ENCODE assay signal across 10 mouse cellular contexts in genomic region chr3:96246018-96246417, GRCm38 (mm10). TPM values are rescaled to one million over a fixed set of nuclear protein-coding genes. Genes with fewer than 3 reads are reported as not detected.
A peak's percentile ranks its signal among the peaks of the same experiment; 100 is the strongest.
DNase-seq lines count a peak whose midpoint lies in the region; ATAC-seq and TF ChIP-seq lines count a peak whose summit lies in the region.
"Not testable (repeated sequence)": the region's sequence is repeated elsewhere in the genome, so short reads cannot be mapped to it uniquely, and the experiment has no call there.
"Had no signal": no experiment of that assay in that cellular context is flagged by ENCODE, and none has a peak within 500 bp of the region (broad histone marks: within the 10 kb centered on the region; RNA-seq: fewer than 3 reads in every experiment).

No protein-coding gene starts in this region.

- peak overlapping the region in 1 of 2 experiments; percentile 41; a peak in 2 of 4 replicates for H3K4me3 ChIP-seq in MEL (ENCODE audit: control insufficient read depth in 1 of 2, insufficient read depth in 1 of 2, low read depth in 2 of 2, low read length in 2 of 2)
- peak overlapping the region; percentile 36 for H3K4me3 ChIP-seq in embryonic facial prominence, embryonic 15.5 days (replicated peaks)
- H3K4me3 ChIP-seq in hindbrain, embryonic 13.5 days, result peak overlapping the region; percentile 37
- 0 out of 2 replicates have a peak overlapping the region, but pooled peaks have one; percentile 14 for H3K4me3 ChIP-seq in kidney, postnatal 0 days (replicated peaks; ENCODE audit: low read depth, low read length)
- H3K4me3 ChIP-seq in liver, embryonic 15.5 days (replicated peaks), result peak overlapping the region; percentile 44
- 0 out of 2 replicates have a peak overlapping the region, but pooled peaks have one; percentile 22 for H3K4me3 ChIP-seq in midbrain, embryonic 11.5 days (ENCODE audit: low read depth, low read length)
- H3K4me3 ChIP-seq in small intestine, adult 2 months (ENCODE audit: low read depth, low read length), result peak overlapping the region; percentile 62

- peaks cover 13 to 35% of the 10 kb centered on the region in 2 experiments for H3K4me1 ChIP-seq in MEL (ENCODE audit: control insufficient read depth in 1 of 2, insufficient read depth in 2 of 2, low read length in 2 of 2)
- H3K4me1 ChIP-seq in embryonic facial prominence, embryonic 15.5 days, result peaks cover 27% of the 10 kb centered on the region
- peaks cover 28% of the 10 kb centered on the region for H3K4me1 ChIP-seq in hindbrain, embryonic 13.5 days (replicated peaks)
- peaks cover 11% of the 10 kb centered on the region for H3K4me1 ChIP-seq in kidney, postnatal 0 days (replicated peaks; ENCODE audit: insufficient read depth, low read length)
- peaks cover 64% of the 10 kb centered on the region for H3K4me1 ChIP-seq in liver, embryonic 15.5 days (replicated peaks)
- peaks cover 16% of the 10 kb centered on the region for H3K4me1 ChIP-seq in midbrain, embryonic 11.5 days (ENCODE audit: control insufficient read depth, insufficient read depth, low read length)
- H3K4me1 ChIP-seq in small intestine, adult 2 months (ENCODE audit: control insufficient read depth, insufficient read depth, insufficient read length, low read length), result not testable (repeated sequence)

- H3K9me3 ChIP-seq in MEL (replicated peaks; ENCODE audit: insufficient read depth, low read length); embryonic facial prominence, embryonic 15.5 days (replicated peaks); hindbrain, embryonic 13.5 days; kidney, postnatal 0 days (replicated peaks; ENCODE audit: low read length); liver, embryonic 15.5 days (replicated peaks); midbrain, embryonic 11.5 days (ENCODE audit: control insufficient read depth, low read length): not testable (repeated sequence)

- not testable (repeated sequence) for H3K79me2 ChIP-seq in MEL (ENCODE audit: control insufficient read depth, insufficient read depth, low read length, poor library complexity)

- peak overlapping the region; percentile 80 for H3K27ac ChIP-seq in MEL (ENCODE audit: control insufficient read depth, low read depth, low read length)
- peak overlapping the region; percentile 83; the same call in 1 of the 2 replicates for H3K27ac ChIP-seq in embryonic facial prominence, embryonic 15.5 days (replicated peaks)
- H3K27ac ChIP-seq in hindbrain, embryonic 13.5 days, result peak overlapping the region; percentile 76; the same call in 1 of the 2 replicates
- peak overlapping the region; percentile 83; the same call in 1 of the 2 replicates for H3K27ac ChIP-seq in kidney, postnatal 0 days
- H3K27ac ChIP-seq in liver, embryonic 15.5 days (replicated peaks), result peak overlapping the region; percentile 90
- not testable (repeated sequence) for H3K27ac ChIP-seq in midbrain, embryonic 11.5 days (ENCODE audit: low read depth, low read length)
- H3K27ac ChIP-seq in small intestine, adult 2 months (ENCODE audit: insufficient read depth, low read depth, low read length), result peak overlapping the region; percentile 89

- TF ChIP-seq CTCF in MEL (IDR thresholded peaks at IDR 0.05 in 2 of 3, conservative IDR thresholded peaks at IDR 0.05 in 1 of 3; ENCODE audit: control insufficient read depth in 1 of 3, insufficient read depth in 1 of 3, low read depth in 2 of 3, low read length in 3 of 3, poor library complexity in 1 of 3, severe bottlenecking in 1 of 3); kidney, postnatal 0 days (IDR thresholded peaks at IDR 0.05; ENCODE audit: low read depth); small intestine, adult 2 months (IDR thresholded peaks at IDR 0.05; ENCODE audit: extremely low read depth, insufficient read length, insufficient replicate concordance, low read depth, low read length): not testable (repeated sequence)

- not testable (repeated sequence) for TF ChIP-seq RAD21 in MEL (IDR thresholded peaks at IDR 0.05; ENCODE audit: low read depth, low read length)

- TF ChIP-seq EP300 in MEL (IDR thresholded peaks at IDR 0.05; ENCODE audit: low read depth in 1 of 2, low read length in 2 of 2), result not testable (repeated sequence)

- under 1% methylated on average over 11 of the region's 21 CpGs for WGBS in embryonic facial prominence, embryonic 15.5 days
- WGBS in hindbrain, embryonic 13.5 days, result under 1% methylated on average over 10 of the region's 21 CpGs
- WGBS in kidney, postnatal 0 days, result 1% methylated on average over 10 of the region's 21 CpGs
- under 1% methylated on average over 11 of the region's 21 CpGs for WGBS in liver, embryonic 15.5 days (ENCODE audit: insufficient replicate concordance)
- WGBS in midbrain, embryonic 11.5 days, result 0% methylated on average over 10 of the region's 21 CpGs
- 2% methylated on average over 12 of the region's 21 CpGs for WGBS in small intestine, adult 2 months

- H3K9ac ChIP-seq in MEL (ENCODE audit: control insufficient read depth, low read depth, low read length, poor library complexity, severe bottlenecking), result peak overlapping the region; percentile 60
- not testable (repeated sequence) for H3K9ac ChIP-seq in embryonic facial prominence, embryonic 15.5 days; kidney, postnatal 0 days (ENCODE audit: low read depth, low read length); liver, embryonic 15.5 days; midbrain, embryonic 11.5 days (ENCODE audit: low read length)
- peak overlapping the region; percentile 59; the same call in 1 of the 2 replicates for H3K9ac ChIP-seq in hindbrain, embryonic 13.5 days

- H3K36me3 ChIP-seq in MEL (ENCODE audit: control insufficient read depth in 1 of 2, insufficient read depth in 2 of 2, low read length in 2 of 2), result peaks cover 0 to 56% of the 10 kb centered on the region in 2 experiments; a peak in 2 of 4 replicates
- H3K36me3 ChIP-seq in embryonic facial prominence, embryonic 15.5 days; hindbrain, embryonic 13.5 days; kidney, postnatal 0 days (ENCODE audit: insufficient read depth, low read length); liver, embryonic 15.5 days (replicated peaks); midbrain, embryonic 11.5 days (ENCODE audit: control insufficient read depth, insufficient read depth, low read length); small intestine, adult 2 months (ENCODE audit: control insufficient read depth, insufficient read depth, low read length): not testable (repeated sequence)

- not testable (repeated sequence) for ATAC-seq in embryonic facial prominence, embryonic 15.5 days (ENCODE audit: insufficient number of reproducible peaks, low FRiP score, low TSS enrichment, low read depth); hindbrain, embryonic 13.5 days (ENCODE audit: low FRiP score); kidney, postnatal 0 days (replicated peaks; ENCODE audit: low FRiP score, low read depth); midbrain, embryonic 11.5 days (ENCODE audit: low FRiP score)
- peak; percentile 56 for ATAC-seq in liver, embryonic 15.5 days (ENCODE audit: insufficient read depth)

- H3K4me2 ChIP-seq in embryonic facial prominence, embryonic 15.5 days (replicated peaks), result 0 out of 2 replicates have a peak overlapping the region, but pooled peaks have one; percentile 25
- H3K4me2 ChIP-seq in hindbrain, embryonic 13.5 days, result peak overlapping the region; percentile 49
- not testable (repeated sequence) for H3K4me2 ChIP-seq in kidney, postnatal 0 days (ENCODE audit: low read length); liver, embryonic 15.5 days
- H3K4me2 ChIP-seq in midbrain, embryonic 11.5 days, result 0 out of 2 replicates have a peak overlapping the region, but pooled peaks have one; percentile 28

- not testable (repeated sequence) for H3K27me3 ChIP-seq in MEL (ENCODE audit: control insufficient read depth in 1 of 2, insufficient read depth in 2 of 2, low read length in 2 of 2); embryonic facial prominence, embryonic 15.5 days; hindbrain, embryonic 13.5 days; kidney, postnatal 0 days (ENCODE audit: insufficient read depth, low read length); liver, embryonic 15.5 days; midbrain, embryonic 11.5 days (ENCODE audit: control insufficient read depth, insufficient read depth, low read length); small intestine, adult 2 months (ENCODE audit: control insufficient read depth, insufficient read depth, low read length)

- TF ChIP-seq POLR2A in MEL (IDR thresholded peaks at IDR 0.05; ENCODE audit: control insufficient read depth in 1 of 2, insufficient read depth in 1 of 2, low read depth in 1 of 2, low read length in 2 of 2, poor library complexity in 1 of 2), result peak in 1 of 2 experiments; percentile 51; a peak in 1 of 4 replicates
- TF ChIP-seq POLR2A in small intestine, adult 2 months (IDR thresholded peaks at IDR 0.05; ENCODE audit: low read depth, low read length), result not testable (repeated sequence)

- not testable (repeated sequence) for DNase-seq in MEL (ENCODE audit: low read depth, low spot score); kidney, postnatal 0 days (ENCODE audit: low spot score); midbrain, embryonic 11.5 days (ENCODE audit: low spot score, missing footprints)
- peak; percentile 89 for DNase-seq in heart, adult 11 months

RNA-seq across cellular contexts. Expression of gene Hist2h3c1, which starts 0.5 kb away (rescaled TPM):
- 1.3 and 1.5 TPM in 2 replicates for total RNA-seq in MEL (2012; rRNA removed)
- polyA plus RNA-seq in MEL (2012; ENCODE audit: insufficient read depth in 1 of 2, insufficient read length in 2 of 2, low read depth in 1 of 2, low replicate concordance in 2 of 2, missing spikeins in 1 of 2), result not detected
- 1.6 TPM in 1 of 2 replicates, not detected in the other for polyA plus RNA-seq in embryonic facial prominence, embryonic 15.5 days (2015; fragmentation: Nextera tagmentation; extraction: Ambion mirVana)
- polyA plus RNA-seq in hindbrain, embryonic 13.5 days (2015; fragmentation: Nextera tagmentation; extraction: Ambion mirVana), result 0.62 TPM in 1 of 2 replicates, not detected in the other
- 0.62 and 1.0 TPM in 2 replicates for polyA plus RNA-seq in kidney, postnatal 0 days (2015; fragmentation: Nextera tagmentation; extraction: Ambion mirVana)
- polyA plus RNA-seq in liver, embryonic 15.5 days (2015; fragmentation: Nextera tagmentation; extraction: Ambion mirVana), result 2.5 and 3.2 TPM in 2 replicates
- polyA plus RNA-seq in midbrain, embryonic 11.5 days (2014; fragmentation: Nextera tagmentation; extraction: Ambion mirVana), result 1.1 and 2.7 TPM in 2 replicates
- not detected in 2 replicates for polyA plus RNA-seq in small intestine, adult 2 months (2012; rRNA removed)
- total RNA-seq: gastrocnemius, postnatal 36 days had no signal

RNA-seq across cellular contexts. Expression of gene Hist2h2aa1, which starts 0.7 kb away (rescaled TPM):
- total RNA-seq in MEL (2012; rRNA removed), result 3,456 and 4,103 TPM in 2 replicates
- 1 to 10 TPM in 1 of 2 experiments, not detected in 1; 1.5 TPM for polyA plus RNA-seq in MEL (2012; ENCODE audit: insufficient read depth in 1 of 2, insufficient read length in 2 of 2, low read depth in 1 of 2, low replicate concordance in 2 of 2, missing spikeins in 1 of 2)
- polyA plus RNA-seq in embryonic facial prominence, embryonic 15.5 days (2015; fragmentation: Nextera tagmentation; extraction: Ambion mirVana), result 25.9 and 30.4 TPM in 2 replicates
- polyA plus RNA-seq in hindbrain, embryonic 13.5 days (2015; fragmentation: Nextera tagmentation; extraction: Ambion mirVana), result 15.6 and 29.2 TPM in 2 replicates
- 30.9 and 33.5 TPM in 2 replicates for polyA plus RNA-seq in kidney, postnatal 0 days (2015; fragmentation: Nextera tagmentation; extraction: Ambion mirVana)
- polyA plus RNA-seq in liver, embryonic 15.5 days (2015; fragmentation: Nextera tagmentation; extraction: Ambion mirVana), result 31.3 and 45.2 TPM in 2 replicates
- polyA plus RNA-seq in midbrain, embryonic 11.5 days (2014; fragmentation: Nextera tagmentation; extraction: Ambion mirVana), result 16.3 and 17.4 TPM in 2 replicates
- polyA plus RNA-seq in small intestine, adult 2 months (2012; rRNA removed), result 485 and 622 TPM in 2 replicates
- polyA plus RNA-seq: C2C12 had no signal

RNA-seq across cellular contexts. Expression of gene Hist2h2aa2, which starts 5.9 kb away (rescaled TPM):
- total RNA-seq in MEL (2012; rRNA removed), result 11,232 and 13,053 TPM in 2 replicates
- polyA plus RNA-seq in MEL (2012; ENCODE audit: insufficient read depth in 1 of 2, insufficient read length in 2 of 2, low read depth in 1 of 2, low replicate concordance in 2 of 2, missing spikeins in 1 of 2), result 10 to 100 TPM in 1 of 2 experiments, not detected in 1; 18.4 TPM
- polyA plus RNA-seq in embryonic facial prominence, embryonic 15.5 days (2015; fragmentation: Nextera tagmentation; extraction: Ambion mirVana), result 76.7 and 79.1 TPM in 2 replicates
- 64.9 and 67.2 TPM in 2 replicates for polyA plus RNA-seq in hindbrain, embryonic 13.5 days (2015; fragmentation: Nextera tagmentation; extraction: Ambion mirVana)
- 86.7 and 107 TPM in 2 replicates for polyA plus RNA-seq in kidney, postnatal 0 days (2015; fragmentation: Nextera tagmentation; extraction: Ambion mirVana)
- polyA plus RNA-seq in liver, embryonic 15.5 days (2015; fragmentation: Nextera tagmentation; extraction: Ambion mirVana), result 54.8 and 64.9 TPM in 2 replicates
- polyA plus RNA-seq in midbrain, embryonic 11.5 days (2014; fragmentation: Nextera tagmentation; extraction: Ambion mirVana), result 50.9 and 55.2 TPM in 2 replicates
- polyA plus RNA-seq in small intestine, adult 2 months (2012; rRNA removed), result 248 and 339 TPM in 2 replicates

RNA-seq across cellular contexts. Expression of gene Hist2h3c2, which starts 7.1 kb away (rescaled TPM):
- 2,744 and 3,348 TPM in 2 replicates for total RNA-seq in MEL (2012; rRNA removed)
- 1,000 to 10,000 TPM in 1 of 2 experiments, 1 to 10 TPM in 1; 8.2 to 1,897 TPM for polyA plus RNA-seq in MEL (2012; ENCODE audit: insufficient read depth in 1 of 2, insufficient read length in 2 of 2, low read depth in 1 of 2, low replicate concordance in 2 of 2, missing spikeins in 1 of 2)
- polyA plus RNA-seq in embryonic facial prominence, embryonic 15.5 days (2015; fragmentation: Nextera tagmentation; extraction: Ambion mirVana), result 4.7 and 5.7 TPM in 2 replicates
- 4.1 and 5.3 TPM in 2 replicates for polyA plus RNA-seq in hindbrain, embryonic 13.5 days (2015; fragmentation: Nextera tagmentation; extraction: Ambion mirVana)
- 2.1 and 2.3 TPM in 2 replicates for polyA plus RNA-seq in kidney, postnatal 0 days (2015; fragmentation: Nextera tagmentation; extraction: Ambion mirVana)
- 10.8 and 13.6 TPM in 2 replicates for polyA plus RNA-seq in liver, embryonic 15.5 days (2015; fragmentation: Nextera tagmentation; extraction: Ambion mirVana)
- 10.6 and 13.8 TPM in 2 replicates for polyA plus RNA-seq in midbrain, embryonic 11.5 days (2014; fragmentation: Nextera tagmentation; extraction: Ambion mirVana)
- 59.1 and 109 TPM in 2 replicates for polyA plus RNA-seq in small intestine, adult 2 months (2012; rRNA removed)

RNA-seq across cellular contexts. Expression of gene Hist2h4, which starts 17.1 kb away (rescaled TPM):
- 195 and 290 TPM in 2 replicates for total RNA-seq in MEL (2012; rRNA removed)
- polyA plus RNA-seq in MEL (2012; ENCODE audit: insufficient read depth in 1 of 2, insufficient read length in 2 of 2, low read depth in 1 of 2, low replicate concordance in 2 of 2, missing spikeins in 1 of 2), result 1 to 10 TPM in 1 of 2 experiments, not detected in 1; 1.5 TPM
- polyA plus RNA-seq in embryonic facial prominence, embryonic 15.5 days (2015; fragmentation: Nextera tagmentation; extraction: Ambion mirVana), result 8.7 and 11.5 TPM in 2 replicates
- polyA plus RNA-seq in hindbrain, embryonic 13.5 days (2015; fragmentation: Nextera tagmentation; extraction: Ambion mirVana), result 5.2 and 6.1 TPM in 2 replicates
- polyA plus RNA-seq in kidney, postnatal 0 days (2015; fragmentation: Nextera tagmentation; extraction: Ambion mirVana), result 9.6 and 9.9 TPM in 2 replicates
- 29.3 and 32.9 TPM in 2 replicates for polyA plus RNA-seq in liver, embryonic 15.5 days (2015; fragmentation: Nextera tagmentation; extraction: Ambion mirVana)
- polyA plus RNA-seq in midbrain, embryonic 11.5 days (2014; fragmentation: Nextera tagmentation; extraction: Ambion mirVana), result 5.0 and 5.4 TPM in 2 replicates
- 4.2 and 6.3 TPM in 2 replicates for polyA plus RNA-seq in small intestine, adult 2 months (2012; rRNA removed)

Comparison
In these comparisons a context has a peak if more than half of its experiments do, and no peak if none do; other contexts are left out.
1. RNA of gene Hist2h2aa1, which starts 0.7 kb away (polyA plus RNA-seq): 485 to 622 TPM in small intestine, adult 2 months; 31.3 to 45.2 TPM in liver, embryonic 15.5 days, 30.9 to 33.5 TPM in kidney, postnatal 0 days, 25.9 to 30.4 TPM in embryonic facial prominence, embryonic 15.5 days, 15.6 to 29.2 TPM in hindbrain, embryonic 13.5 days, 16.3 to 17.4 TPM in midbrain, embryonic 11.5 days and 1.5 TPM in MEL; every median in the first group is over 10 times any median in the second.